Mouse (Mus musculus): ENCODE measurements around the gene Mtcl1. TPM values are rescaled to one million over a fixed set of nuclear protein-coding genes. Genes with fewer than 3 reads are reported as not detected.

Gene Mtcl1
- total and polyA plus RNA-seq, 3 experiments: not detected

DNA sequence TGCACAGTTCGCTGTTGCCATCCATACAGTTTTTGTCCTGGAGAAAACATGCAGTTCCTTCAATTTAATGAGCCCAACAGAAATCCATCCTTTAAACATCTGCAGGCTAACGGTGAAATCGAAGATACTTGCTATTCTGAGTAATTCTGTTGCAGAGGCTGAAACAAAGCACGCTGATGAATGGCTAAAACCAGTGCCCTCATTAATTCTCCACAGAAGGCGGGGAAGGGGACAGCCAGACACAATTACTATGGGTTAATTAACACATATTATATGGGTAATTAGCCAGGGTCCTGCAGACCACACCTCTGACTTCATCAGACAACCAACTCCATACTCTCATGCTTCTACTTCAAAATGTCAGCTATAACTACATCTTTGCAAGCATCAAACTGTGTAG is 32.2 kb downstream of the Mtcl1 start:
- Histone ChIP-seq H3K79me2 (replicated peaks; ENCODE audit: control insufficient read depth, extremely low read depth, insufficient read depth, poor library complexity, severe bottlenecking) (no peaks in the 10 kb centered on the region), H3K9ac (ENCODE audit: insufficient read depth, low read depth) (no peak overlapping the region), H3K36me3 (replicated peaks in 1 of 2; ENCODE audit: control insufficient read depth in 1 of 2, insufficient read depth in 1 of 2, low read length in 1 of 2) (no peaks in the 10 kb centered on the region), H3K4me2 (ENCODE audit: insufficient read depth, low read depth, poor library complexity, severe bottlenecking) (no peak overlapping the region), H3K4me3 (replicated peaks in 1 of 3; ENCODE audit: low read depth in 2 of 3, low read length in 2 of 3, poor library complexity in 1 of 3) (no peak overlapping the region), H3K27me3 (replicated peaks) (no peaks in the 10 kb centered on the region), H3K4me1 (ENCODE audit: control insufficient read depth in 1 of 2, insufficient read depth in 2 of 2) (no peaks in the 10 kb centered on the region), H3K9me3 (replicated peaks; ENCODE audit: low read length) (peaks cover 58% of the 10 kb centered on the region), H3K27ac (ENCODE audit: insufficient read depth, low read depth) (no peak overlapping the region)
- dilution Hi-C loops (cut with MboI; ENCODE audit: extremely low pct_ligation_motif_present, extremely low pct_unique_long_range_greater_than_20kb, low sequenced_read_pairs) (no loop called here), in situ Hi-C loops (cut with MboI; ENCODE audit: low pct_ligation_motif_present, low pct_unique_long_range_greater_than_20kb, low sequenced_read_pairs) (no loop called here)
- no peak for TF ChIP-seq POLR2A (IDR thresholded peaks at IDR 0.05; ENCODE audit: low read depth, low read length)
- TF ChIP-seq BHLHE40 (IDR thresholded peaks at IDR 0.05; ENCODE audit: low read depth, low read length): no peak
- TF ChIP-seq KAT2A (IDR thresholded peaks at IDR 0.05; ENCODE audit: insufficient replicate concordance, low read length): no peak
- TF ChIP-seq CTCF (conservative IDR thresholded peaks at IDR 0.05 in 1 of 2, IDR thresholded peaks at IDR 0.05 in 1 of 2; ENCODE audit: low read depth in 2 of 2, low read length in 2 of 2): no peak
- TF ChIP-seq EP300 (IDR thresholded peaks at IDR 0.05; ENCODE audit: low read length): no peak
- TF ChIP-seq IRF4 (IDR thresholded peaks at IDR 0.05; ENCODE audit: low read depth, low read length): no peak
- no peak for DNase-seq (ENCODE audit: extremely low read depth)

GRCm38 (mm10) chr17:66416841-66417313 is 32.7 kb downstream of the Mtcl1 start:
- no peak for DNase-seq (ENCODE audit: extremely low read depth)
- no peak for TF ChIP-seq ELF1 (IDR thresholded peaks at IDR 0.05; ENCODE audit: low read depth, low read length)
- TF ChIP-seq JUND (conservative IDR thresholded peaks at IDR 0.05; ENCODE audit: low read depth, low read length): no peak
- no peak for TF ChIP-seq MYC (IDR thresholded peaks at IDR 0.05; ENCODE audit: low read depth, low read length)
- TF ChIP-seq E2F4 (IDR thresholded peaks at IDR 0.05; ENCODE audit: insufficient replicate concordance, low read depth, low read length): no peak
- TF ChIP-seq ZNF384 (IDR thresholded peaks at IDR 0.05; ENCODE audit: low read depth, low read length): no peak
- TF ChIP-seq TCF12 (IDR thresholded peaks at IDR 0.05; ENCODE audit: low read depth, low read length): no peak
- no peak for TF ChIP-seq HCFC1 (IDR thresholded peaks at IDR 0.05; ENCODE audit: low read depth, low read length)
- TF ChIP-seq PAX5 (IDR thresholded peaks at IDR 0.05; ENCODE audit: low read length): no peak
- no peak for TF ChIP-seq JUN (IDR thresholded peaks at IDR 0.05; ENCODE audit: insufficient read depth, low read depth, low read length)
- no peak for TF ChIP-seq ZMIZ1 (IDR thresholded peaks at IDR 0.05; ENCODE audit: low read depth, low read length)
- TF ChIP-seq NRF1 (IDR thresholded peaks at IDR 0.05; ENCODE audit: low read depth, low read length): no peak
- no peak for TF ChIP-seq ZC3H11A (IDR thresholded peaks at IDR 0.05; ENCODE audit: low read depth, low read length)
- TF ChIP-seq CHD2 (IDR thresholded peaks at IDR 0.05; ENCODE audit: low read length): no peak
- H3K27me3 ChIP-seq (replicated peaks): no peaks in the 10 kb centered on the region
- no peaks in the 10 kb centered on the region for H3K36me3 ChIP-seq (replicated peaks in 1 of 2; ENCODE audit: control insufficient read depth in 1 of 2, insufficient read depth in 1 of 2, low read length in 1 of 2)
- H3K4me1 ChIP-seq (ENCODE audit: control insufficient read depth in 1 of 2, insufficient read depth in 2 of 2): no peaks in the 10 kb centered on the region
- no peak overlapping the region for H3K4me2 ChIP-seq (ENCODE audit: insufficient read depth, low read depth, poor library complexity, severe bottlenecking)
- dilution Hi-C loops (cut with MboI; ENCODE audit: extremely low pct_ligation_motif_present, extremely low pct_unique_long_range_greater_than_20kb, low sequenced_read_pairs): no loop called here
- no peak overlapping the region for H3K4me3 ChIP-seq (replicated peaks in 1 of 3; ENCODE audit: low read depth in 2 of 3, low read length in 2 of 3, poor library complexity in 1 of 3)
- H3K79me2 ChIP-seq (replicated peaks; ENCODE audit: control insufficient read depth, extremely low read depth, insufficient read depth, poor library complexity, severe bottlenecking): no peaks in the 10 kb centered on the region
- H3K9me3 ChIP-seq (replicated peaks; ENCODE audit: low read length): peaks cover 58% of the 10 kb centered on the region
- in situ Hi-C loops (cut with MboI; ENCODE audit: low pct_ligation_motif_present, low pct_unique_long_range_greater_than_20kb, low sequenced_read_pairs): no loop called here
- H3K9ac ChIP-seq (ENCODE audit: insufficient read depth, low read depth): no peak overlapping the region
- H3K27ac ChIP-seq (ENCODE audit: insufficient read depth, low read depth): no peak overlapping the region

Measured in CH12.LX (cell line).